ENCODE assay signal across 22 mouse cellular contexts in the genomic region with DNA sequence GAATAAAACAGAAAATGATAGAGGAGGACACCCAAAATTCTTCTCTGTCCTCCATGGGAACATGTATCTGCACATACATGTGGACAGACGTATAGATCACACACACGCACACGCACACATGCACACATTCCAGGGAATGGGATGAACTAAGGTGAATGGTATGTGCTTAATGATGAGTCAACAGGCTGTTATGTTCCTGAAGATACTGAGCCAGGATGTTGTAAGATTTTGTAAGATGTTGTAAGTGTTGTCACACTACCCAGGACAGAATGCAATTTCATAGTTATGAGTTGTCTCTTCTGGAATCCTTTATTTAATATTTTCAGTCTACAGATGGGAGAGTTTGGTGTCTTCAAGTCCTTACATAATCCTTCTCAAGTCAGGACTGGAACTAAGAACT.
DNase-seq lines count a peak whose midpoint lies in the region; ATAC-seq and TF ChIP-seq lines count a peak whose summit lies in the region.
"Had no signal": no experiment of that assay in that cellular context is flagged by ENCODE, and none has a peak within 500 bp of the region (broad histone marks: within the 10 kb centered on the region; RNA-seq: fewer than 3 reads in every experiment).

No protein-coding gene starts in this region.

- no peaks in the 10 kb centered on the region for H3K9me3 ChIP-seq in lung, postnatal 0 days (ENCODE audit: low read length)
- no peaks in the 10 kb centered on the region for H3K9me3 ChIP-seq in hindbrain, embryonic 16.5 days (ENCODE audit: control insufficient read depth, low read length)
- H3K9me3 ChIP-seq: forebrain, embryonic 12.5 days; forebrain, embryonic 15.5 days; heart, embryonic 10.5 days; heart, embryonic 13.5 days had no signal

- H3K9ac ChIP-seq in lung, postnatal 0 days (replicated peaks; ENCODE audit: low read depth): no peak overlapping the region
- H3K9ac ChIP-seq in hindbrain, embryonic 16.5 days (ENCODE audit: low read depth, low read length): no peak overlapping the region
- H3K9ac ChIP-seq: forebrain, embryonic 12.5 days; forebrain, embryonic 15.5 days; heart, embryonic 13.5 days; hindbrain, embryonic 14.5 days had no signal

- no peak for TF ChIP-seq POLR2A in lung, adult 2 months (IDR thresholded peaks at IDR 0.05; ENCODE audit: borderline replicate concordance, extremely low read depth, low read depth, low read length)

- peak; percentile 34 for DNase-seq in lung, postnatal 0 days (ENCODE audit: low spot score)
- no peak for DNase-seq in lung, adult 2 months
- peak; percentile 18 for DNase-seq in adipocyte (ENCODE audit: low spot score)
- peak; percentile 22 for DNase-seq in gonadal fat pad, adult 2 months (ENCODE audit: low read depth)
- no peak for DNase-seq in urinary bladder, postnatal 36 days (ENCODE audit: low spot score in 2 of 2)
- DNase-seq in ovary, postnatal 10 days (ENCODE audit: low spot score): no peak
- DNase-seq: adrenal gland, adult 2 months; adrenal gland, postnatal 14 days; cerebellum, adult 11 months; cerebellum, adult 2 months; cerebellum, adult 9-11 months; gastrocnemius, postnatal 25 days; heart, adult 2 months; heart, postnatal 14 days; heart, postnatal 4 days had no signal

- ATAC-seq in lung, postnatal 0 days: no peak
- no peak for ATAC-seq in hindbrain, embryonic 16.5 days
- ATAC-seq: forebrain, embryonic 15.5 days; Patski had no signal

- no peak overlapping the region for H3K4me3 ChIP-seq in lung, postnatal 0 days (ENCODE audit: low read depth, low read length)
- H3K4me3 ChIP-seq in lung, adult 2 months (replicated peaks; ENCODE audit: extremely low read depth, low read depth, low read length): no peak overlapping the region
- no peak overlapping the region for H3K4me3 ChIP-seq in hindbrain, embryonic 16.5 days (ENCODE audit: low read length)
- H3K4me3 ChIP-seq: forebrain, embryonic 12.5 days; forebrain, embryonic 15.5 days; heart, adult 2 months; heart, embryonic 10.5 days; heart, embryonic 13.5 days had no signal

- no peak overlapping the region for H3K4me2 ChIP-seq in lung, postnatal 0 days (replicated peaks; ENCODE audit: low read depth, low read length)
- no peak overlapping the region for H3K4me2 ChIP-seq in hindbrain, embryonic 16.5 days (ENCODE audit: low read length)
- H3K4me2 ChIP-seq: forebrain, embryonic 12.5 days; forebrain, embryonic 15.5 days; heart, embryonic 13.5 days; hindbrain, embryonic 14.5 days had no signal

- H3K27ac ChIP-seq in lung, postnatal 0 days (ENCODE audit: low read length): no peak overlapping the region
- H3K27ac ChIP-seq in hindbrain, embryonic 16.5 days (ENCODE audit: low read depth, low read length): no peak overlapping the region
- H3K27ac ChIP-seq: forebrain, embryonic 12.5 days; forebrain, embryonic 15.5 days; heart, adult 2 months; heart, embryonic 10.5 days; heart, embryonic 13.5 days; hindbrain, embryonic 14.5 days had no signal

- WGBS in lung, postnatal 0 days: 88% methylated on average over 3 of the region's 3 CpGs
- WGBS in lung, adult 2 months: 88% methylated on average over 3 of the region's 3 CpGs
- WGBS in hindbrain, embryonic 16.5 days: 94% methylated on average over 3 of the region's 3 CpGs

- H3K36me3 ChIP-seq in lung, postnatal 0 days (ENCODE audit: insufficient read depth, low read length): no peaks in the 10 kb centered on the region
- H3K36me3 ChIP-seq in hindbrain, embryonic 16.5 days (ENCODE audit: control insufficient read depth, insufficient read depth, low read length): no peaks in the 10 kb centered on the region
- H3K36me3 ChIP-seq: forebrain, embryonic 12.5 days; forebrain, embryonic 15.5 days; heart, embryonic 10.5 days; heart, embryonic 13.5 days had no signal

- no peaks in the 10 kb centered on the region for H3K27me3 ChIP-seq in lung, postnatal 0 days (replicated peaks; ENCODE audit: insufficient read depth, low read length)
- H3K27me3 ChIP-seq in hindbrain, embryonic 16.5 days (replicated peaks; ENCODE audit: control insufficient read depth, insufficient read depth, low read length): no peaks in the 10 kb centered on the region
- H3K27me3 ChIP-seq: forebrain, embryonic 12.5 days; forebrain, embryonic 15.5 days; heart, embryonic 13.5 days; Patski had no signal

- no peak for TF ChIP-seq EP300 in lung, postnatal 0 days (IDR thresholded peaks at IDR 0.05)

- no peak for TF ChIP-seq CTCF in lung, postnatal 0 days (IDR thresholded peaks at IDR 0.05)
- no peak for TF ChIP-seq CTCF in lung, adult 2 months (IDR thresholded peaks at IDR 0.05; ENCODE audit: insufficient read depth, low read length)

- no peaks in the 10 kb centered on the region for H3K4me1 ChIP-seq in lung, postnatal 0 days (ENCODE audit: insufficient read depth, low read depth, low read length)
- H3K4me1 ChIP-seq in lung, adult 2 months (ENCODE audit: control insufficient read depth, insufficient read depth, low read length): no peaks in the 10 kb centered on the region
- no peaks in the 10 kb centered on the region for H3K4me1 ChIP-seq in hindbrain, embryonic 16.5 days (ENCODE audit: control insufficient read depth, insufficient read depth, low read depth, low read length)
- H3K4me1 ChIP-seq: forebrain, embryonic 12.5 days; forebrain, embryonic 15.5 days; heart, embryonic 10.5 days; heart, embryonic 13.5 days had no signal

Comparison
In these comparisons a context has a peak if more than half of its experiments do, and no peak if none do; other contexts are left out.
1. DNase-seq: peak in lung, postnatal 0 days (single experiment), adipocyte (single experiment) and gonadal fat pad, adult 2 months (single experiment); none in lung, adult 2 months (single experiment), urinary bladder, postnatal 36 days (0 of 2) and ovary, postnatal 10 days (single experiment).